Mouse (Mus musculus) R1 (cell line): ENCODE results near the gene Plscr3.
A peak's percentile ranks its signal among the peaks of the same experiment; 100 is the strongest.

Experiments
- DNase-seq: peaks from one replicate; pipeline ENCODE4 v3.0.0-alpha.2; 2018; ENCODE audit warnings: low read depth, low spot score

Plscr3 gene

GRCm38 (mm10) chr11:69864138-69864860 lies 18.1 kb downstream of the Plscr3 start:
- no peak for DNase-seq

GRCm38 (mm10) chr11:69865561-69865960 lies 19.4 kb downstream of the Plscr3 start:
- no peak for DNase-seq

DNA sequence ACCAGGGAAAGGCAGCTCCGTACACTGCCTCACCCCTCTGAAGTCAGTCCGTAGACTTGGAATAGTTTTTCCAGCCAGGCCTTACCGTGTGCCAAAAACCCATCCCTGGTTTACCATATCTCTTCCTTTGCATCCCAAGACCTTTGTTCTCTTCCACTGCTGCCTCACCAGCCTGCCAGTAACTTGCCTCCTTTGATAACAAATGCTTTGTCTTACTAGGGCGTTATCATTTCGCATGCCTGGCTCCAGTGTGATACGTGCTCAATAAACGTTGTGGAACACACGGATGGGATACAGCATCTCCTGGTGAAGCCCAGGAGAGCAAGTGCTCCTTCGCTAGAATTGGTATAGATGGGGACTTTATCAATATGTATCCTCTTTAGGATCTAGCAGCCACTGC lies 21.2 kb downstream of the Plscr3 start:
- no peak for DNase-seq

DNA sequence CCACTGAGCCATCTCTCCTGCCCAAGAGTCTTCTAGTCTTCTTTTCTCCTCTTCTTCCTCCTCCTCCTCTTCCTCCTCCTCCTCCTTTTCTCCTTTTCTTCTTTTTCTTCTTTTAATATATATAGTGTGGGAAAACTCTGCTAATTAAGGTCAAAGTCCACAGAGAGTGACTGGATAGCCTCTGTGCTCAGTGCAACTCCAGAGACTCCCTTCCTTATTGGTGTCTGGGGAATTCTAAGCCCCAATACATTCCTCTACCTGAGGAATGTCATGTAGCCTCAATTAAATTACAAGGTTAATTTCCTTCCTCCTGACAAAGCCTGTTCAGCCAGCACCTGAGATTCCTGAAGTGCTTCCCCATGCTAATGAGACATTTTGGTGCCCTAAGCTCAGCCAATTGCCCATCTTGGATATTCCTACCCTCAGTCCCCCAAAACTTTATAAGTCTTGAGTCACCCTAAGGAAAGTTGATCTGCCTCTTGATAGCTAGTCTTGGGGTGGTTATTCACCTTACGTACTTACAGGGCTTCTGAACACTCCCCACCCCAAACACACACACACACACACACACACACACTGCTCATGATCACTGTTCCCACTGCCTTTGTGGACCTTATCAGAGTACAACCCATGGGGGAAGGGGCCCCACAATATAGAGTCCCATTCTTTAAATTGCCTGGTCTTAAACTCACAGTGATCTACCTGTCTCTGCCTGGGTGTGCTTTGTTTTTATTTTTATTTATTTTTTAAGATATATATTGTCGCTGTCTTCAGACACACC lies 24.3 kb downstream of the Plscr3 start:
- DNase-seq = no peak

DNA sequence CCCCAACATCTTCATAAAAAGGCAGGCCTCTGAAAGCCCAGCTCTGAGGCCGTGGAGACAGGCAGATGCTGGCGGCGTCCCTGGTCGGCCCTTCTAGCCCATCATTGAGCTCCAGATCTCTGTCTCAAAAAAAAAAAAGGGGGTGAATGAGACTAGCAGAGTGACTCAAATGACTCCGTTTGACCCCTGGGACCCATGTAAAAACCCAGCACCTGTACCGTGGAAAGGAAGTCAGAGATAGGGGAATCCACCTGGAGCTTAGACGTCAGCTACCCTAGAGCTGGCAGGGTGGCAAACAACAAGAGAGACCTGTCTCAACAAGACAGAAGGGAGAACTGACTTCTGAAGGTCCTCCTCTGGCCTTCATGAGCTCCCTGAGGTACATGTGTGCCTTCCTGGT lies 25.6 kb downstream of the Plscr3 start:
- no peak for DNase-seq

DNA sequence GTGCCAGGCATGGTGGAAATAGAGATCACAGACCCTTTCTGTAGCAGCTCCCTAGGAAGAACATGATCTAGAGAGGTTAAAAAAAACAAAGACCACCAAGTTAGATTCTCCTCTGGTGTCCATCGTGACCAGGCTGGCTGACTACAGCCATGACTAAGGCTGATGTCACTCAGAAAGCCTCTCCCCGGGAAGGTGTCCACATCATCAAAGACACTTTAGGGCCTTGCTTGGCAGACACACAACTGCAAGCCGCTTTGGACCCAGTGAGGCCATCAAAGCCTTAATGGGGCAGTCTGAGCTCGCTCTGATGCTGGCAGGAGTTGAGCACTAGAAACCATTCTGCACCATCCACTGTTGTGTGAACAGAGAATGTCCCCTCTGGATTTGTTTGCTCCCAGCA lies 26.3 kb downstream of the Plscr3 start:
- no peak for DNase-seq

GRCm38 (mm10) chr11:69876186-69876585 lies 30.0 kb downstream of the Plscr3 start:
- DNase-seq = no peak

DNA sequence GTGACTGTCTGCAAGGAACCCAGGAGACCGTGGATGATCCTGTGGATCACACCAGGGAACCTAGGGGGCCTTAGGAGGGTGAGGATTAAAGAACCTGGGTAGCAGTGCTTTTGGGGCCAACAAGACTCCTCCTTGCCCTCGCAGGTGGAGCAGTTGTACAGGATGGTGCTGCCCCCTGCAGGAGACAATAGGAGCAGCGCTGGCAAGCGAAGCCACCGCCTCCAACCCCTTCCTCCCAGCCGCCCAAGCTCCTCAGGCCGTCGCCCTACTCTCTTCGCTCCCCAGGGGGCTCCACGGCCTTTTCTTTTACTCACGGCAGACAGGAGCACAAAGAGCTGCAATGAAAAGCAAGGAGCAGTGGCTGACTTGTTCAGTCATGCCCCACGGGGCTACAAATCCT lies 30.7 kb downstream of the Plscr3 start:
- peak; percentile 94 for DNase-seq

- no peak for DNase-seq
These were observed 31.7 kb downstream of the Plscr3 start, which contains the start of gene Tmem95 for GRCm38 (mm10) chr11:69877878-69878277. Gene Tmem95, minus strand, starts transcription at chr11:69878018.

- no peak for DNase-seq
These were observed 32.2 kb downstream of the Plscr3 start for GRCm38 (mm10) chr11:69878399-69878798.

DNA sequence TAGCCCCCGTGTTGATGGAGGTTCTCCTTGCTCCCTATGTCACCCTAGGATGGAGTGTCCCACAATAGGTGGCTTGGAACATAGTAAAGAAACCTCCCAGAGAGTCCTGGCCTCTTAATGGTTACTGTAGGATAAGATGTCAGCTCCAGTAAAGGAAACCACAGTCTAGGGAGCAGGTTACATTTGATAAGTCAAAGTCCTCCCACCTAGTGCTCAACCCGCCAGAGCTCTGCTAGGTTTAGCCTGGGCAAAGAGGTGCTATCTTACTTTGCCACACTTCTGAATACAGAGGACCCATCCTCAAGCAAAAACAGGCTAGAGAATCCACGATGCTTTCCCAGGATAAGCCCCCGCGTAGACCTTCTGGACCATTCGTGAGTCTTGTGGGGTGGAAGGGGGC lies 32.8 kb downstream of the Plscr3 start:
- DNase-seq = no peak

GRCm38 (mm10) chr11:69879711-69880110 lies 33.5 kb downstream of the Plscr3 start:
- DNase-seq = no peak

DNA sequence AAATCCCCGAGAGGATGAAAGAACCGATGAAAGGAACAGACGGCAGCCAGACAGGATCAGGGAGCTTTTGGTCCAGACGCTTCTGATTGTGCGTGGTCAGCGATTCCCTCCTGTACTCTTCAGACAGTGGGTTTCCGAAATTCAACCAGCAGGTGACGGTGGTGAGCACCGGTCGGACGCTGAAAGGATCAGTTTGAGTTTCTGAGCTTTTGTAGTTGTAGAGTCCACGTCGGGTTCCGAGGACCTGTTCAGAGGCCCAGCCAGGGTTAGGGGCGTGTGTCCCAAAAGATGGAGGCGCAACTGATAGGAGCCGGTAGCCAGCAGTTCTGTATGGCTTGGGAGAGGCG lies 34.3 kb downstream of the Plscr3 start:
- DNase-seq = peak; percentile 80

GRCm38 (mm10) chr11:69880853-69881603 lies 34.9 kb downstream of the Plscr3 start, which contains the start of gene Kctd11:
Gene Kctd11, minus strand, starts transcription at chr11:69881406.
- DNase-seq = peak; percentile 78

- DNase-seq = no peak
These were observed 35.9 kb downstream of the Plscr3 start for GRCm38 (mm10) chr11:69881787-69882670.

DNA sequence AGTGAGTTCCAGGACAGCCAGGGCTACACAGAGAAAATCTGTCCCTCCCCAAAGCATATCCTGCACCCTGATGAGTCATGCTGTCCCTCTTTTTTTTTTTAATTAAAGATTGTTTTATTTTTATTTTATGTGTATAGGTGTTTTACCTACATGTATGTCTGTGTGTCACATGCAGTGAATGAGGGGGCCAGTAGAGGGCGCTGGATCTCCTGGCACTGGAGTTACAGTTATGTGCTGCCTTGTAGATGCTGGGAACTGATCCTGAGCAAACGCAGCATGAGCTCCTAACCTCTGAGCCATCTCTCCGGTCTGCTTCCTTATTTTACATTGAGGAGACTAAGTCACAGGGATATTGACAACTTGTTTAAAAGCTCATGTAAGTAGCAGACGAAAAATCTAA lies 36.9 kb downstream of the Plscr3 start:
- peak; percentile 78 for DNase-seq

DNA sequence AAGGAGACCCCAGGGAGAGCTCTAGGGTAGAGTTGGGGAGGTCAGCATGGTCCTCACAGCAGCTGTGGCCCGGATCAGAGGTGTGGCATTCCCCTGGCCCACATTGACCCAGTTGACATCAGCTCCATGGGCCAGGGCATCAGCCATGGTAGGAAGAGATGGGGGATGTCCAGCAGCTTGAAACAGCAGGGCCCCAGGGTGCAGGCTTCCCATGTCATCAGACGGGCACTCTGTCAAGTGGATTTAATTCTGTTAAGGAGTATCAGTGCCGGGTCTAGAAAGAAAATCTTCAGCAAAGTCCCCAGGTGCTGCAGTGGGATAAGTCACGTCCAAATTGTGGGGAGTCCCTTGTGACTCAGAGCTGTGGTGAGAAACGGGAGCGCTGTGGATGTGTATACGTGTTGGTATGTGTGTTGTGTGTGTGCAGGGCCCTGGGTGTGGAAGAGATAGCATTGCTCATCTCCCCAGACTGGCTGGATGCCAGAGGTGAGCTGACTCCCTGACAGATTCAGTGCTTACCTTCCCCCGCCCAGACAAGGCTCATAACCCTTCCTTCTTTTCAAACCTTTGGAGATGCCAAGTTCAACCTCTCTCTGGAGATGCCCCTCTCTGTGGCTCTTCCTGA lies 37.5 kb downstream of the Plscr3 start:
- no peak for DNase-seq

- no peak for DNase-seq
These were observed 38.1 kb downstream of the Plscr3 start for GRCm38 (mm10) chr11:69884240-69884639.

GRCm38 (mm10) chr11:69884663-69885062 lies 38.5 kb downstream of the Plscr3 start:
- no peak for DNase-seq

DNA sequence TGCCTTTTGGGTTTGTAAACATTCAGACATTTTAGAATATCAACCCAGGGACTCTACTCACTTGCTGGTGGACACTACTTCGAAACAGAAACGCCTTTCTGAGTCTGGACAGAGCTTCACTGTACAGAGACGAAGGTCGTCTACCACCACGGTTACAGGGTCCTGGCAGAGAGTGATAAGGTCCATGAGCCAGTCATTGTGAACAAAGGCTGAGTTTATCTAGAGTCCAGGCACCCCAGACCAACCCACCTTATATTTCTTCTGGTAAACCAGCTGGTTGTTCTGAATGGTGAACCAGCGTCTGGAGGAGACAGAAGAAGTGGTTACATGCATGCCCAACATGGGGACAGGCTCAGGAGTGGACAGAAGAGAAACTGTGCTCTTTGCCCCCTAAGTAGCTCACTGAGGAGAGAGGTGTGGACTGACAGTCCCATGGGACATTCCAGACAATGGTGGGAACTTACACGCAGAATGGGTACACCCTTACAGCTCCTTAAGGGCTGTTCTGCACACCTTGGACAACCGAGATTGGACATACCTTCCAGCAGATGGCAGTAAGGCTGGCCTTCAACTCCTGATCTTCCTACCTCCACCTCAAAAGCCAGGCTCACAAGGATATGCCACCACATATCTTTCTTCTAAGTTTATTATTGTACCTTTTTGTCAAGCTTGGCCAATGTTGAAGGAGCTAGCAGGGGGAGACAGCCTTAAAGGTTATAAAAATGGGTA lies 40.9 kb downstream of the Plscr3 start:
- peak; percentile 81 for DNase-seq
